Mouse (Mus musculus) embryonic facial prominence, embryonic 10.5 days (tissue): ENCODE measurements around the gene Kifc3. TPM values are rescaled to one million over a fixed set of nuclear protein-coding genes. Genes with fewer than 3 reads are reported as not detected.
A peak's percentile ranks its signal among the peaks of the same experiment; 100 is the strongest.

Experiments used
- DNase-seq: peaks from one replicate; pipeline ENCODE4 v3.0.0-alpha.2; 2017; ENCODE audit warnings: low spot score
- H3K27ac ChIP-seq: fragments of 300-500 bp; sonication (generic); replicated peaks from 2 replicates; pipeline ENCODE4 v1.5.1; 2016; ENCODE audit warnings: mild to moderate bottlenecking
- H3K27me3 ChIP-seq: fragments of 300-500 bp; sonication (generic); replicated peaks from 2 replicates; pipeline ENCODE4 v1.6.1; 2016; ENCODE audit warnings: low read depth, mild to moderate bottlenecking; ENCODE audit not compliant: poor library complexity, severe bottlenecking
- H3K36me3 ChIP-seq: fragments of 300-500 bp; sonication (generic); replicated peaks from 2 replicates; pipeline ENCODE4 v1.6.1; 2016; ENCODE audit warnings: mild to moderate bottlenecking, moderate library complexity
- H3K4me1 ChIP-seq: fragments of 300-500 bp; sonication (generic); 2 replicates; pipeline ENCODE4 v1.6.1; 2016
- H3K4me3 ChIP-seq: fragments of 300-500 bp; sonication (generic); 2 replicates; pipeline ENCODE4 v1.5.1; 2016; ENCODE audit warnings: mild to moderate bottlenecking, moderate library complexity
- H3K9me3 ChIP-seq: fragments of 300-500 bp; sonication (generic); 2 replicates; pipeline ENCODE4 v1.6.1; 2016; ENCODE audit warnings: mild to moderate bottlenecking
- WGBS: fragments of 180-500 bp; shearing (Covaris S2); methylation state at CpG from one replicate; pipeline ENCODE4 v1.1.7; 2016; 5-methylcytosine and 5-hydroxymethylcytosine counted together
- polyA plus RNA-seq: library from polyadenylated mRNA; unstranded; fragments of >200 nt; fragmentation: Nextera tagmentation; extraction: Ambion mirVana; gene quantifications from 2 replicates; pipeline ENCODE4 v1.2.1, GENCODE M21; 2016

The Kifc3 gene
- polyA plus RNA-seq, 1 experiment from 2014 or later: 8.7 TPM

GRCm38 (mm10) chr8:95146044-95146745 lies 56.4 kb downstream of the Kifc3 start:
- H3K27me3 ChIP-seq: peaks cover 31% of the 10 kb centered on the region
- no peak for DNase-seq
- H3K4me3 ChIP-seq: no peak overlapping the region
- no peak overlapping the region for H3K27ac ChIP-seq
- H3K36me3 ChIP-seq: no peaks in the 10 kb centered on the region
- WGBS: 83% methylated on average over 2 of the region's 2 CpGs
- no peaks in the 10 kb centered on the region for H3K9me3 ChIP-seq
- peaks cover 32% of the 10 kb centered on the region for H3K4me1 ChIP-seq

GRCm38 (mm10) chr8:95144631-95145015 lies 58.0 kb downstream of the Kifc3 start:
- Histone ChIP-seq H3K9me3 (no peaks in the 10 kb centered on the region), H3K4me1 (peaks cover 47% of the 10 kb centered on the region), H3K27me3 (peaks cover 47% of the 10 kb centered on the region), H3K36me3 (no peaks in the 10 kb centered on the region), H3K27ac (no peak overlapping the region), H3K4me3 (no peak overlapping the region)
- no peak for DNase-seq
- WGBS: 51% methylated on average over 2 of the region's 2 CpGs

GRCm38 (mm10) chr8:95143805-95144630 lies 58.6 kb downstream of the Kifc3 start:
- Histone ChIP-seq H3K9me3 (no peaks in the 10 kb centered on the region), H3K27me3 (peaks cover 53% of the 10 kb centered on the region), H3K4me1 (peaks cover 50% of the 10 kb centered on the region), H3K36me3 (no peaks in the 10 kb centered on the region), H3K4me3 (no peak overlapping the region), H3K27ac (no peak overlapping the region)
- DNase-seq: no peak
- 72% methylated on average over 6 of the region's 6 CpGs for WGBS

DNA sequence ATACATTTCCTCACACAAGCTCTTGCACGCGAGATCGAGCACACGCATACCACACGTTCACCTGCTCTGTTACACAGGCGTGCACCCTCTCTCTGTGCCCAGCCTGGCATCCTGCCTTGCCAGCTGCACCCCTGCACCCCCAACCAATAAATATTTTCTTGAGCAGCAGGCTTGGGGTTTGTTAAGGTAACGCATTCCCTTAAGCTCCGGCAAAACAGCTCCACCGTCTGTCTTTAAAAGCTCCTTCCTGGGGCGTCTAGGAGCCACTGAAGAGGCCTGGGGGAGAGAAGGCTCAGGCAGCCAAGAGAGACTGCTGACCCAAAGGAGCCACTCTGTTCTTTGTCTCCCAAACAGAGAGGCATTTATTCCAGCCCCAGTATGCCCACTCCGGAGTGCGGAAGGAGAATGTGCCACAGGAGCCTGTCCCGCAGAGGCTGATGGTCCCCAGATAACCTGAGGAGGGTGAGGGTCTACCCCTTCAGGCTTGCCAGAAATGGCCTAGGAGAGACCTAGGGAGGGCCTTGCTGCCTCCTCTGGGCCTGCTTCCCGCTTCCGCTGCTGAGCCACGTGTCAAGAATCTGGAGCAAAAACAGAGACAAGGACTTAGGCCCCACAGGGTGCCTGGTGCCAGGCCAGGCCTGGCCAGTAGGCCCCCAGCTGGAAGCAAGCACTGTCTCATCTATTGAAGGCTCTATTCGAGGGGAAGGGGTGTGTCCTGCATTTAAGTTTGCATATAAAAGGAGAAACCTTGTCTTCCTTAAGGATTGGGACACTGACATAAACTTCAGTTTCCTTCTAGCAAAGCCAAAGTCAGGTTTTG lies 59.4 kb downstream of the Kifc3 start:
- peaks cover 58% of the 10 kb centered on the region for H3K4me1 ChIP-seq
- no peaks in the 10 kb centered on the region for H3K36me3 ChIP-seq
- H3K4me3 ChIP-seq: peak overlapping the region; percentile 83
- DNase-seq: peak; percentile 45
- H3K27me3 ChIP-seq: peaks cover 61% of the 10 kb centered on the region
- WGBS: 14% methylated on average over 17 of the region's 17 CpGs
- H3K9me3 ChIP-seq: no peaks in the 10 kb centered on the region
- peak overlapping the region; percentile 75 for H3K27ac ChIP-seq

GRCm38 (mm10) chr8:95142075-95142831 lies 60.4 kb downstream of the Kifc3 start:
- under 1% methylated on average over 66 of the region's 66 CpGs for WGBS
- Histone ChIP-seq H3K4me1 (peaks cover 67% of the 10 kb centered on the region), H3K36me3 (no peaks in the 10 kb centered on the region), H3K27ac (peak overlapping the region; percentile 88), H3K4me3 (peak overlapping the region; percentile 83), H3K9me3 (no peaks in the 10 kb centered on the region), H3K27me3 (peaks cover 70% of the 10 kb centered on the region)
- DNase-seq: peak; percentile 81

DNA sequence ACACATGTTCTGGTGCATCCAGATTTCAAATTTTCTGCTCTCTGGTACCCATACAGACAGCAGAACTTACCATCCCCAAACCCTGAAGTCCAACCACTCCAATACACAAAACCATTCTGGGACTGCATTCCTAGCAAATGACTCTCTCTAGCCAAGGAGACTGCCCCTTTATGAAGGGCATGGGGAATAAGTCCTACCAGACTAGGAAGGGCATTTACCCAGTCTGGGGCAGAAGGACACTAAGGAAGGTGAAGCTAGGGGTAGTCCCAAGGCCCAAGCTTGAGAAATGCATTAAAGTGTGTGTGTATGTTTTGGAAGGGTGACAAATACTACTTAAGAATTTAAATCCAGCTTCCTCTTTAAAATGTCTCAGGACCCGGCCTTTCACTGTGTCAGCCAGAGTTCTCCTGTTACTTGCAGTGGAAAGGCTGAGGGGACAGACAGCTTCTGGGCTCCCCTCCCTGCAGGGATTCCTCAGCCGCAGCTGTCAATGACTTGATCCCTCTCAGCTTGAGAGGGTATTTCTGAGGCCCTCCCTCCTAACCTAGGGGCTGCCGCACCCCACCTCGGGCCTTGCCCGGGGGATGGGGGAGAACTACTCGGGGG lies 61.0 kb downstream of the Kifc3 start:
- no peaks in the 10 kb centered on the region for H3K9me3 ChIP-seq
- WGBS: 1% methylated on average over 6 of the region's 6 CpGs
- peaks cover 77% of the 10 kb centered on the region for H3K27me3 ChIP-seq
- no peak for DNase-seq
- H3K27ac ChIP-seq: peak overlapping the region; percentile 88
- H3K4me1 ChIP-seq: peaks cover 73% of the 10 kb centered on the region
- no peaks in the 10 kb centered on the region for H3K36me3 ChIP-seq
- H3K4me3 ChIP-seq: peak overlapping the region; percentile 83

DNA sequence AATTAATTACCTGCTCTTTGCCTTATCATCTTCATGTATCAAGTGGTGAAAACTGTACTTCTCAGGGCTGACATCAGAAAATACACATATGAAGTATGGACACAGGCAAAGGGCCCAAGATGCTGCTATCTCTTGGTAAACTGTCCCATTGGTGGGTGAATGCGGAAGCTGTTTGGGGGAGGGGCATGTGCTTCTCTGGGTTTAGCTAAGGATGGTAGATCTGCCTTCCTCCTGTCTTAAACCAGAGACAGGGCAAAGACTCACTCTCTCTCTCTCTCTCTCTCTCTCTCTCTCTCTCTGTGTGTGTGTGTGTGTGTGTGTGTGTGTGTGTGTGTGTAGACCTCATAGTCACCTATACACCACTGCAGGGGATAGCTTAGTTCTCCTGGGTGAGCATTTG lies 61.6 kb downstream of the Kifc3 start:
- peaks cover 73% of the 10 kb centered on the region for H3K4me1 ChIP-seq
- H3K36me3 ChIP-seq: no peaks in the 10 kb centered on the region
- H3K9me3 ChIP-seq: no peaks in the 10 kb centered on the region
- DNase-seq: no peak
- WGBS: 80% methylated on average over 1 of the region's 1 CpGs
- H3K4me3 ChIP-seq: peak overlapping the region; percentile 83; the same call in 1 of the 2 replicates
- H3K27me3 ChIP-seq: peaks cover 83% of the 10 kb centered on the region
- no peak overlapping the region for H3K27ac ChIP-seq

GRCm38 (mm10) chr8:95140555-95140954 lies 62.1 kb downstream of the Kifc3 start:
- no peak for DNase-seq
- Histone ChIP-seq H3K27ac (no peak overlapping the region; the same call in 1 of the 2 replicates), H3K4me3 (0 out of 2 replicates have a peak overlapping the region, but pooled peaks have one; percentile 83), H3K27me3 (peaks cover 83% of the 10 kb centered on the region), H3K9me3 (no peaks in the 10 kb centered on the region), H3K4me1 (peaks cover 73% of the 10 kb centered on the region), H3K36me3 (no peaks in the 10 kb centered on the region)
- WGBS: 69% methylated on average over 5 of the region's 5 CpGs

- H3K9me3 ChIP-seq: no peaks in the 10 kb centered on the region
- peaks cover 80% of the 10 kb centered on the region for H3K27me3 ChIP-seq
- H3K36me3 ChIP-seq: no peaks in the 10 kb centered on the region
- H3K27ac ChIP-seq: no peak overlapping the region
- 52% methylated on average over 1 of the region's 1 CpGs for WGBS
- H3K4me1 ChIP-seq: peaks cover 67% of the 10 kb centered on the region
- DNase-seq: no peak
- no peak overlapping the region for H3K4me3 ChIP-seq
Measured at GRCm38 (mm10) chr8:95139051-95139365, 63.6 kb downstream of the Kifc3 start.

- Histone ChIP-seq H3K36me3 (no peaks in the 10 kb centered on the region), H3K4me3 (peak overlapping the region; percentile 53), H3K27ac (peak overlapping the region; percentile 57), H3K9me3 (no peaks in the 10 kb centered on the region), H3K4me1 (peaks cover 64% of the 10 kb centered on the region), H3K27me3 (peaks cover 78% of the 10 kb centered on the region)
- 26% methylated on average over 6 of the region's 6 CpGs for WGBS
- DNase-seq: no peak
Measured at GRCm38 (mm10) chr8:95138341-95139050, 64.1 kb downstream of the Kifc3 start.

GRCm38 (mm10) chr8:95137641-95138098 lies 64.9 kb downstream of the Kifc3 start:
- H3K4me1 ChIP-seq: peaks cover 56% of the 10 kb centered on the region
- H3K9me3 ChIP-seq: no peaks in the 10 kb centered on the region
- peaks cover 69% of the 10 kb centered on the region for H3K27me3 ChIP-seq
- H3K36me3 ChIP-seq: no peaks in the 10 kb centered on the region
- DNase-seq: peak; percentile 71
- peak overlapping the region; percentile 57 for H3K27ac ChIP-seq
- H3K4me3 ChIP-seq: peak overlapping the region; percentile 53
- 1% methylated on average over 28 of the region's 28 CpGs for WGBS
